Mouse (Mus musculus): ENCODE measurements at regions not wholly inside any gene's neighbourhood (a gene's known extent, or its start where the extent isn't known, plus 50 kb on each side); places are given as distances from the start of the nearest gene placed in this dataset.

GRCm38 (mm10) chr1:73715571-73715970, 408.7 kb downstream of the Tns1 start:
- Histone ChIP-seq H3K27ac (replicated peaks; ENCODE audit: low read depth, low read length) (no peak overlapping the region), H3K9ac (ENCODE audit: low read length) (no peak overlapping the region), H3K36me3 (ENCODE audit: control insufficient read depth, insufficient read depth, low read length) (no peaks in the 10 kb centered on the region), H3K4me2 (ENCODE audit: low read depth, severe bottlenecking) (no peak overlapping the region), H3K4me3 (ENCODE audit: low read depth, low read length) (no peak overlapping the region), H3K4me1 (ENCODE audit: control insufficient read depth, insufficient read depth, low read length) (no peaks in the 10 kb centered on the region), H3K9me3 (ENCODE audit: control insufficient read depth, low read length) (no peaks in the 10 kb centered on the region), H3K27me3 (ENCODE audit: control insufficient read depth, insufficient read depth, low read length) (no peaks in the 10 kb centered on the region)
- no peak for ATAC-seq (ENCODE audit: insufficient number of reproducible peaks, low FRiP score, low TSS enrichment, low read depth)
- WGBS = 73% methylated on average over 2 of the region's 2 CpGs
- DNase-seq (ENCODE audit: low spot score) = no peak

GRCm38 (mm10) chr1:73702428-73702842, 421.8 kb downstream of the Tns1 start:
- peak; percentile 95 for ATAC-seq (ENCODE audit: insufficient number of reproducible peaks, low FRiP score, low TSS enrichment, low read depth)

GRCm38 (mm10) chr1:73693537-73693936, 430.7 kb downstream of the Tns1 start:
- no peak overlapping the region for H3K4me3 ChIP-seq (ENCODE audit: low read depth, low read length)
- DNase-seq (ENCODE audit: low spot score) (no peak), ATAC-seq (ENCODE audit: insufficient number of reproducible peaks, low FRiP score, low TSS enrichment, low read depth) (no peak)
- no peaks in the 10 kb centered on the region for H3K9me3 ChIP-seq (ENCODE audit: control insufficient read depth, low read length)
- H3K9ac ChIP-seq (ENCODE audit: low read length) = no peak overlapping the region
- H3K36me3 ChIP-seq (ENCODE audit: control insufficient read depth, insufficient read depth, low read length) = no peaks in the 10 kb centered on the region
- no peak overlapping the region for H3K27ac ChIP-seq (replicated peaks; ENCODE audit: low read depth, low read length)
- no peaks in the 10 kb centered on the region for H3K27me3 ChIP-seq (ENCODE audit: control insufficient read depth, insufficient read depth, low read length)
- no peaks in the 10 kb centered on the region for H3K4me1 ChIP-seq (ENCODE audit: control insufficient read depth, insufficient read depth, low read length)
- no peak overlapping the region for H3K4me2 ChIP-seq (ENCODE audit: low read depth, severe bottlenecking)
- WGBS = 79% methylated on average over 2 of the region's 2 CpGs

More at GRCm38 (mm10) chr1:73702428-73702842, 421.8 kb downstream of the Tns1 start:
- Histone ChIP-seq H3K4me3 (ENCODE audit: low read depth, low read length) (no peak overlapping the region), H3K27me3 (ENCODE audit: control insufficient read depth, insufficient read depth, low read length) (no peaks in the 10 kb centered on the region), H3K36me3 (ENCODE audit: control insufficient read depth, insufficient read depth, low read length) (no peaks in the 10 kb centered on the region), H3K4me2 (ENCODE audit: low read depth, severe bottlenecking) (no peak overlapping the region), H3K9ac (ENCODE audit: low read length) (no peak overlapping the region), H3K9me3 (ENCODE audit: control insufficient read depth, low read length) (no peaks in the 10 kb centered on the region), H3K27ac (replicated peaks; ENCODE audit: low read depth, low read length) (no peak overlapping the region), H3K4me1 (ENCODE audit: control insufficient read depth, insufficient read depth, low read length) (peaks cover 12% of the 10 kb centered on the region)
- WGBS = 5% methylated on average over 4 of the region's 4 CpGs
- peak; percentile 78 for DNase-seq (ENCODE audit: low spot score)

GRCm38 (mm10) chr1:73685734-73686133, 438.5 kb downstream of the Tns1 start:
- ATAC-seq (ENCODE audit: insufficient number of reproducible peaks, low FRiP score, low TSS enrichment, low read depth) (no peak), DNase-seq (ENCODE audit: low spot score) (no peak)
- Histone ChIP-seq H3K9me3 (ENCODE audit: control insufficient read depth, low read length) (no peaks in the 10 kb centered on the region), H3K4me2 (ENCODE audit: low read depth, severe bottlenecking) (no peak overlapping the region), H3K27me3 (ENCODE audit: control insufficient read depth, insufficient read depth, low read length) (no peaks in the 10 kb centered on the region), H3K9ac (ENCODE audit: low read length) (no peak overlapping the region), H3K36me3 (ENCODE audit: control insufficient read depth, insufficient read depth, low read length) (no peaks in the 10 kb centered on the region), H3K4me1 (ENCODE audit: control insufficient read depth, insufficient read depth, low read length) (no peaks in the 10 kb centered on the region), H3K27ac (replicated peaks; ENCODE audit: low read depth, low read length) (no peak overlapping the region), H3K4me3 (ENCODE audit: low read depth, low read length) (no peak overlapping the region)
- 70% methylated on average over 4 of the region's 4 CpGs for WGBS

GRCm38 (mm10) chr1:73685066-73685465, 439.2 kb downstream of the Tns1 start:
- H3K9me3 ChIP-seq (ENCODE audit: control insufficient read depth, low read length) = no peaks in the 10 kb centered on the region
- ATAC-seq (ENCODE audit: insufficient number of reproducible peaks, low FRiP score, low TSS enrichment, low read depth) = no peak
- 87% methylated on average over 4 of the region's 4 CpGs for WGBS
- no peaks in the 10 kb centered on the region for H3K27me3 ChIP-seq (ENCODE audit: control insufficient read depth, insufficient read depth, low read length)
- H3K9ac ChIP-seq (ENCODE audit: low read length) = no peak overlapping the region
- DNase-seq (ENCODE audit: low spot score) = no peak
- H3K36me3 ChIP-seq (ENCODE audit: control insufficient read depth, insufficient read depth, low read length) = no peaks in the 10 kb centered on the region
- H3K4me2 ChIP-seq (ENCODE audit: low read depth, severe bottlenecking) = no peak overlapping the region
- no peak overlapping the region for H3K27ac ChIP-seq (replicated peaks; ENCODE audit: low read depth, low read length)
- H3K4me3 ChIP-seq (ENCODE audit: low read depth, low read length) = no peak overlapping the region
- H3K4me1 ChIP-seq (ENCODE audit: control insufficient read depth, insufficient read depth, low read length) = no peaks in the 10 kb centered on the region

GRCm38 (mm10) chr1:73684166-73684565, 440.1 kb downstream of the Tns1 start:
- Histone ChIP-seq H3K4me1 (ENCODE audit: control insufficient read depth, insufficient read depth, low read length) (no peaks in the 10 kb centered on the region), H3K36me3 (ENCODE audit: control insufficient read depth, insufficient read depth, low read length) (no peaks in the 10 kb centered on the region), H3K9ac (ENCODE audit: low read length) (no peak overlapping the region), H3K27me3 (ENCODE audit: control insufficient read depth, insufficient read depth, low read length) (no peaks in the 10 kb centered on the region), H3K27ac (replicated peaks; ENCODE audit: low read depth, low read length) (no peak overlapping the region), H3K4me3 (ENCODE audit: low read depth, low read length) (no peak overlapping the region), H3K4me2 (ENCODE audit: low read depth, severe bottlenecking) (no peak overlapping the region), H3K9me3 (ENCODE audit: control insufficient read depth, low read length) (no peaks in the 10 kb centered on the region)
- DNase-seq (ENCODE audit: low spot score) (no peak), ATAC-seq (ENCODE audit: insufficient number of reproducible peaks, low FRiP score, low TSS enrichment, low read depth) (no peak)
- 92% methylated on average over 5 of the region's 5 CpGs for WGBS

GRCm38 (mm10) chr1:73683132-73683888, 440.9 kb downstream of the Tns1 start:
- no peak overlapping the region for H3K9ac ChIP-seq (ENCODE audit: low read length)
- WGBS = 67% methylated on average over 4 of the region's 4 CpGs
- no peak overlapping the region for H3K4me3 ChIP-seq (ENCODE audit: low read depth, low read length)
- no peak overlapping the region for H3K27ac ChIP-seq (replicated peaks; ENCODE audit: low read depth, low read length)
- ATAC-seq (ENCODE audit: insufficient number of reproducible peaks, low FRiP score, low TSS enrichment, low read depth) = no peak
- H3K4me2 ChIP-seq (ENCODE audit: low read depth, severe bottlenecking) = no peak overlapping the region
- H3K9me3 ChIP-seq (ENCODE audit: control insufficient read depth, low read length) = no peaks in the 10 kb centered on the region
- no peak for DNase-seq (ENCODE audit: low spot score)
- no peaks in the 10 kb centered on the region for H3K4me1 ChIP-seq (ENCODE audit: control insufficient read depth, insufficient read depth, low read length)
- H3K36me3 ChIP-seq (ENCODE audit: control insufficient read depth, insufficient read depth, low read length) = no peaks in the 10 kb centered on the region
- H3K27me3 ChIP-seq (ENCODE audit: control insufficient read depth, insufficient read depth, low read length) = no peaks in the 10 kb centered on the region

- no peaks in the 10 kb centered on the region for H3K27me3 ChIP-seq (ENCODE audit: control insufficient read depth, insufficient read depth, low read length)
- ATAC-seq (ENCODE audit: insufficient number of reproducible peaks, low FRiP score, low TSS enrichment, low read depth) (no peak), DNase-seq (ENCODE audit: low spot score) (no peak)
- WGBS = 55% methylated on average over 1 of the region's 1 CpGs
- H3K9me3 ChIP-seq (ENCODE audit: control insufficient read depth, low read length) = no peaks in the 10 kb centered on the region
- H3K9ac ChIP-seq (ENCODE audit: low read length) = no peak overlapping the region
- H3K4me1 ChIP-seq (ENCODE audit: control insufficient read depth, insufficient read depth, low read length) = no peaks in the 10 kb centered on the region
- no peak overlapping the region for H3K4me3 ChIP-seq (ENCODE audit: low read depth, low read length)
- no peak overlapping the region for H3K4me2 ChIP-seq (ENCODE audit: low read depth, severe bottlenecking)
- H3K27ac ChIP-seq (replicated peaks; ENCODE audit: low read depth, low read length) = no peak overlapping the region
- H3K36me3 ChIP-seq (ENCODE audit: control insufficient read depth, insufficient read depth, low read length) = no peaks in the 10 kb centered on the region
These were observed 442.6 kb downstream of the Tns1 start for GRCm38 (mm10) chr1:73681697-73682096.

- ATAC-seq (ENCODE audit: insufficient number of reproducible peaks, low FRiP score, low TSS enrichment, low read depth) (no peak), DNase-seq (ENCODE audit: low spot score) (no peak)
- Histone ChIP-seq H3K4me3 (ENCODE audit: low read depth, low read length) (no peak overlapping the region), H3K9me3 (ENCODE audit: control insufficient read depth, low read length) (no peaks in the 10 kb centered on the region), H3K27me3 (ENCODE audit: control insufficient read depth, insufficient read depth, low read length) (no peaks in the 10 kb centered on the region), H3K27ac (replicated peaks; ENCODE audit: low read depth, low read length) (no peak overlapping the region), H3K9ac (ENCODE audit: low read length) (no peak overlapping the region), H3K4me1 (ENCODE audit: control insufficient read depth, insufficient read depth, low read length) (no peaks in the 10 kb centered on the region), H3K36me3 (ENCODE audit: control insufficient read depth, insufficient read depth, low read length) (no peaks in the 10 kb centered on the region), H3K4me2 (ENCODE audit: low read depth, severe bottlenecking) (no peak overlapping the region)
- 91% methylated on average over 3 of the region's 3 CpGs for WGBS
These were observed 443.4 kb downstream of the Tns1 start for GRCm38 (mm10) chr1:73680829-73681228.

All from limb, embryonic 11.5 days (tissue).